Mouse (Mus musculus): ENCODE results near the gene Ppp1r8.

Gene Ppp1r8

DNA sequence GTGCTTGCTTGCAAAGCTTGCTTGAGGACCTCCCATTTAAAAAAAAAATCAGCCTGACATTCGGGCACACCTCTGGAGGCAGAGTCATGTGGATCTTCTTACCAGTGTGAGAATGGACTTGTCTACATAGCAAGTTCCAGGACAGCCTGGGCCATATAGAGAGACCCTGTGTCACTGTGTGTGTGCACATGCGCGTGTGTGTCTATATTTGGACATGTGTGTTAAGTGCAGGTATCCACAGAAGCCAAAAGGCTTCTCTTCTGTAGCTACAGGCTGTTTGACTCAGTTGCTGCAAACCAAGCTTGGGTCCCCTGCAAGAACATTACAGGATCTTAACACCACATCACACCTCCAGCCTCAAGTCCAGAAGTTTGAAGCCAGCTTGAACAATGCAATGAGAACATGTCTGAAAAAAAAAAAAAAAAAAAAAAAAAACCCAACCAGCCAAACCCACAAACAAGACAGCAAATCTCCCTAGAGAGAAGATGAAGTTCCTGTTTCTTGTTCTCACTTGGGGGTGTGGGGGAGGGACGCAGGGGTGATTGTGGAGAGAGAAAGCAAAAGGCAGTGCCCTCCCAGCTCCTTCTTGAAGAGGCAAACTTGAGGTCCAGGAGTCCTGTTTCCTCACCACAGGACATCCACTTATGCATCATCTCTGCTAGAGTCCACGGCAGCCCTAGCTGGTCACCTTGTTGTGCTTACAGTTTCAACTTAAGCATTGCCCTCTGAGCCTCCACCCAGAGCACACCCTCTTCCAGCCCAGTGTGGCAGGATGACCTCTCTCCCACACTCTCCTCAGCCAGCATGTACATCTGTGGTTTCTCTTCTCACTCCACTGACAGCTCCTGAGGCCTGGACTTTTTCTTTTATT, 35.0 kb downstream of the Ppp1r8 start:
- CTCF ChIA-PET: interaction anchor here (0.6 to 2.0 kb wide), 7 partner anchors 11 to 60 kb away, joined by 3 to 20 read pairs (median 4); no protein-coding TSS in a partner anchor

DNA sequence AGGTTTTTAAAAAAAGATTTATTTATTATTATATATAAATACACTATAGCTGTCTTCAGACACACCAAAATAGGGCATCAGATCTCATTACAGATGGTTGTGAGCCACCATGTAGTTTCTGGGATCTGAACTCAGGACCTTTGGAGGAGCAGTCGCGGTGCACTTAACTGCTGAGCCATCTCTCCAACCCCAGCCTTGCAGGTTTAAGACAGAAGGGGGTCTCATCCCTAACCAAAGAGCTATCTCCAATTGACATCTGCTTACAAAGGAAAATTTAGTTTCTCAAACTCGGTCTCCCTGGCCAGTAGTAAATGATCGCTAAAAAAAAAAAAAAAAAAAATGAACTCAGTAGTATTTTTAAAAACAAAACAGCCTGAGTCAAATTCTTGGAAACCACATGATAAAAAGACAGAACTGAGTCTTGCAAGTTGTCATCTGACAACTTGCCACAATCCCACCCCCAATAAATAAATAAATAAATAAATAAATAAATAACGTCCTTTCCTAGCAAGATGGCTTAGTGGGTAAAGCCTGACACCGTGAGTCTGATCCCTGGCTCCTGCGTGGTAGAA, 36.3 kb downstream of the Ppp1r8 start:
- CTCF ChIA-PET: interaction anchor here (0.5 kb wide), 1 partner anchor 215 kb away, joined by 3 read pairs; no protein-coding TSS in a partner anchor

DNA sequence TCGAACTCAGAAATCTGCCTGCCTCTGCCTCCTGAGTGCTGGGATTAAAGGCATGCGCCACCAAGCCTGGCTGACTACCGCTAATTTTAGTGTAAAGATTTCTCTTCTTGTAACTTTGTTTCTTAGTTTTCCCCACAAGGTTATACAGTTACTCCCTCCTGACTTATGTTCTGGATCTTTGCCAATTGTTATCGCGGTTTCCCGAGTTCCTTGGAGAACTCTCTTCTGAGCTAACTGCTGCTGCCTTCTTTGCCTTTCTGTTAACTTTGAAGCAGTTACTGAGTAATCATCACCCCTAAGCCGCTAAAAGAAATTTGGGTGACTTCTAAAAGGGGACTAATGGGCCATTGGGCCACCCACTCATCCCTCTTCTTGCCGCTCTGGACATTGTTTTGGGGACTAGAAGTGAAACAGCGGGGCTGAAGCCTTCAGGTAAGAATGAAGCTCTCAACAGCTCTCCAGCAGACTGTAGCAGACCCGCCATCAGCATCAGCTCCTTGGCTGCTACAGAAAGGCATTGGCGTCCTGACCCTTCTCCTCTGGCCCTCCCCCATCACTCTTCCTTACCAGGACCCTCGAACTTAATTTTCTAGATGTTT, 37.3 kb downstream of the Ppp1r8 start:
- CTCF ChIA-PET: interaction anchor here (0.7 kb wide), 2 partner anchors 19 to 34 kb away, joined by 3 to 7 read pairs; no protein-coding TSS in a partner anchor

DNA sequence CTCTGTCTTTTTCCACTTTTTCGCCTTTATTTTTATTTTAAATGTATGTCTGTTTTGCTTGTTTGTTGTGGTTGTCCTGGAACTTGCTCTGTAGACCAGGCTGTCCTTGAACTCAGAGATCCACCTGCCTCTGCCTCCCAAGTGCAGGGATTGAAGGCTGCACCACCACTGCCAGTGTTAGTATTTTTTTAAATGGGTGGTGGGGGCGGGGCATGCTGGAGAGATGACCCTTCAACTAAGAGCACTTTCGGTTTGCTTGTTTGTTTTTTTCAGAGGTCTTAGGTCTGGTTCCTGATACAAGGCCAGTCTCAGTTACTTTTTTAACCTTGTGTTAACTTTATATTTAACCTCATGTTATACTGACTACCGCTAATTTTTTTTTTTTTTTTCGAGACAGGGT, 37.8 kb downstream of the Ppp1r8 start:
- CTCF ChIA-PET: interaction anchor here (0.7 kb wide), 1 partner anchor 20 kb away, joined by 7 read pairs; no protein-coding TSS in a partner anchor

DNA sequence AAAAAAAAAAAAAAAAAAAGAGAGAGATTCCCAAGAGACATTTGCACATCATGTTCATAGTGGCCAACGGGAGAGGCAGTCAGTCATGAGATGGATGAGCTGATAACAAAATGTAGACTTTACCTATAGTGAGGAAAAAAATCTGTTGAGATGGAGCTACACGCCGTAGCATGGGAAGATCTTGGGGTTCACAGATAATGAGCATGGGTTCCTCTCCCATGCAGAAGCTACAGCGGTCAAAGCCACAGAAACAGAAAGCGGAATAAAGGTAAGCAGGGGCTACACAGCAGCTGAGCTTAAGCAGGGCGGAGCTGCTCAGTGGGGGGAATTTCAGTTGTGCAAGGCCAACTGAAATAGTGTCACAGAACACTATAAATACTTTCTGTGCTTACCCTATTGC, 38.6 kb downstream of the Ppp1r8 start:
- CTCF ChIA-PET: interaction anchor here (0.7 kb wide), 3 partner anchors 42 to 831 kb away, joined by 5 to 16 read pairs (median 6); no protein-coding TSS in a partner anchor

DNA sequence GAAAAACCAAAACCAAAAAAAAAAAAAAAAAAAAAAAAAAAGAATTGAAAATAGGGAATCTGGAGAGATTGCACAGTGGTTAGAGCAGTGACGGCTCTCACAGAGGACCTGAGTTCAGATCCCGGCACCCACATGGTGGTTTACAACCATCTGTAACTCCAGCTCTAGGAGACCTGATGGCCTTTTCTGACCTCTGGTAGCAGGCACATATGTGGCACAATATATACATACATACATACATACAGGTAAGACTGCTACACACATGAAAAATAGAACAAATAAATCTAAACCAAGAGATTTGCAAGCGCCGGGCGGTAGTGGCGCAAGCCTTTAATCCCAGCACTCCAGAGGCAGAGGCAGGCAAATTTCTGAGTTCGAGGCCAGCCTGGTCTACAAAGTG, 39.1 kb downstream of the Ppp1r8 start:
- CTCF ChIA-PET: interaction anchor here (0.7 to 0.8 kb wide), 4 partner anchors 9 to 831 kb away, joined by 3 to 30 read pairs (median 11); no protein-coding TSS in a partner anchor

DNA sequence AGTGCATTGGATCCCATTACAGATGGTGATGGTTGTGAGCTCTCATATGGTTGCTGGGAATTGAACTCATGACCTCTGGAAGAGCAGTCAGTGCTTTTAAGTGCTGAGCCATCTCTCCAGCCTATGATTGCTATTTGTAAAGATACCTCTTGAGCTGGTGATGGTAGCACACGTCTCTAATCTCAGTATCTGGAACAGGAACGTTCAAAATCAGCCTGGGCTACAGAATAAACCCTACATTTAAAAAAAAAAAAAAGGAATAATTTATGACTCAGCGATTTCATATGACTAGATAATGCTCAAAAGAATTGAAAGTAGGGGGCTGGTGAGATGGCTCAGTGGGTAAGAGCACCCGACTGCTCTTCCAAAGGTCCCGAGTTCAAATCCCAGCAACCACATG, 39.8 kb downstream of the Ppp1r8 start:
- CTCF ChIA-PET: interaction anchor here (0.6 to 0.8 kb wide), 5 partner anchors 9 to 374 kb away, joined by 3 to 30 read pairs (median 6); no protein-coding TSS in a partner anchor

DNA sequence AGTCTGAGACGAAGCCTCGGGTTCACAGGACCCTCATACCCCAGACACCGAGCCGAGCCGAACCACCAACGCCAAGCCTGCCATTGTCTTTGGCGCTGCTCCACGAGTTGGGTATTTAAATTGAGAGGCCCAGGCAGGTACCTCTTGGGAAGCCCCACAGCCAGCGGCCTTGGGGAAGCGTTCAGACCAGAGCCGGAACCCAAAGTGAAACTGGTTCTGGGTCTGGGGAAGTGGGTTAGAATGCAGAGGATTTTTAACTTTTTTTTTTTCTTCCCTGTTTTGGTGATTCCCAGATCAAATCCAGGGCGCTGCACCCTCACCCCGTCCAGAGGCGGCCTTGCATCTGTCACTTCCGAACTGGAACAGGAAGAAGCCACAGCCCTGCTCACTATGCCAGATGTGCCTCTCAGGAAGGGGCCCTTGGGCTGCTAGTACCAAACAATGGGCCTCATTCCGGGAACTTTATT, 40.8 kb downstream of the Ppp1r8 start:
- CTCF ChIA-PET: interaction anchor here (0.7 to 1.0 kb wide), 2 partner anchors 13 to 21 kb away, joined by 3 to 4 read pairs; no protein-coding TSS in a partner anchor

DNA sequence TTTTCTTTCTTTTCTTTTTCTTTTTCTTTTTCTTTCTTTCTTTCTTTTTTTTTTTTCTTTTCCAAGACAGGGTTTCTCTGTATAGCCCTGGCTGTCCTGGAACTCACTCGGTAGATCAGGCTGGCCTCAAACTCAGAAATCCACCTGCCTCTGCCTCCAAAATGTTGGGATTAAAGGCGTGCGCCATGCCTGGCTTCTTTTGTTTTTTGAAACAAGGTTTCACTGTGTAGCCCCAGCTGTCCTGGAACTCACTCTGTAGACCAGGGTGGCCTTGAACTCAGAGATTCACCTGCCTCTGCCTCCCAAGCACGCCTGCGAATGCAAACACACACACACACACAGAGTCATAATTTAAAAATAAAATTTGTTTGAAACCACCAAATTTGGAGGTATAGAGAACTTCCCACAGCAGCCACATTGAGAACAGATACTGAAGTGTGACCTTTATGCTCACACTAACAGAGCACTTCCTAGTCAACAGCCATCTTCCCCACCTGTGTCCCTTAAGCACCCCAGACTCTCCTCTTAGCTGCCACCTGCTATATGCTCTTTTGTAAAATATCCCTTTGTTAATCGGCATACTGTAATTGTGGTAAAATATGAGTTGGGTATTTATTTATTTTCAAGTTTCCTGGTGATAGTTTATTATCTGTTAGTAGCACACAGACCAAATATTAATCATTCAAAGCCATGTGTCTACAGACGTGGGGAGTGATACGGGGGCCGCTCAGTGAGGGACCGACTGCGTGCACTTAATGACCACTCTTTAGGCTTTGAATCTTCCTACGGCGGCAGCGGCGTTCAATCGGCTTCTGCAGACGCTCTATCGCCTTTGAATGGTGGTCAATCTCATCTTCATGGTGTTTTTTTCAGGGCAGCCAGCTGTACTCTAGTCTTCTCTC, 41.5 kb downstream of the Ppp1r8 start:
- CTCF ChIA-PET: interaction anchor here (0.6 to 0.7 kb wide), 3 partner anchors 22 to 30 kb away, joined by 3 to 4 read pairs (median 3); no protein-coding TSS in a partner anchor

DNA sequence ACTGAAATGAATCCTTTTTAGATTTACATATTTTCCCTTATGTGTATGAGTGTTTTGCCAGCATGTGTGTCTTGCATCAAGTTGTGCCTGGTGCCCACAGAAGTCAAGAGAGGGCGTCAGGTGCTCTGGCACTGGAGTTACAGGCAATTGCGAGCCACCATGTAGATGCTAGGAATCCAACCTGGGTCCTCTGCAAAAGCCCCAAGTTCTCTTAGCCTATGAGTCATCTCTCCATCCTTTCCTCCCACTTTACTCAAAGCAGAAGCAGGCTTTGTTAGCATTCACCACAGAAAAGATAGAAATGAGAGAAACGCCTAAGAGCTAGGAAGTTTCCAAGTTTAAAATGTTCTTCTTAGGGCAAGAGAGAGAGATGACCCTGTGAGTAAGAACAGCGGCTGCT, 43.1 kb downstream of the Ppp1r8 start:
- CTCF ChIA-PET: no interaction called here

DNA sequence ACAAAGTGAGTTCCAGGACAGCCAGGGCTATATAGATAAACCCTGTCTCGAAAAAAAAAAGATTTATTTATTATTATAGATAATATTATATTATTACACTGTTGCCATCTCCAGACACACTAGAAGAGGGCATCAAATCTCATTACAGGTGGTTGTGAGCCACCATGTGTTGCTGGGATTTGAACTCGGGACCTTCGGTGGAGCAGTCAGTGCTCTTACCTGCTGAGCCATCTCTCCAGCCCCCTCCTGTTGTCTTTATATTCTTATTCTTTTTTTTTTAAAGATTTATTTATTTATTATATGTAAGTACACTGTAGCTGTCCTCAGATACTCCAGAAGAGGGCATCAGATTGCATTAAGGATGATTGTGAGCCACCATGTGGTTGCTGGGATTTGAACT, 44.3 kb downstream of the Ppp1r8 start:
- CTCF ChIA-PET: interaction anchor here (0.7 to 1.1 kb wide), 2 partner anchors 14 to 106 kb away, joined by 3 to 5 read pairs; no protein-coding TSS in a partner anchor

DNA sequence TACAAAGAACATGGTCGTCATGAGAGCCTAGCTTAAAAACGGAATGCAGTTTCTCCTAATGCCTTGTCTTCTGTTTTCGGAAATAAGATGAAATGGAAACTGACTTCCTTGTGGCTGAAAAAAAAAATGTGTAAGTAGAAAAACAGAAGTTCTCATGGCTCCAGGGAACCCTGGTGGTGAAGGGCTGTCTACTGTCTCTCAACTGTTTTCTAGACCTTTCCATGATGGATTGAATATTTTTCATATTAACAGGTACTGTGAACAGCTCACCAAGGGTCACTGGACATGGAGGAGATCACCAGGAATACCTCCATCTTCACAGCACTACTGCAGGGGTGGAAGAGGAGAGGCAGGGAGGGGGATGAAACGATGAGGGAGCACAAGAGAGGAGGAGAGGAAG, 44.9 kb downstream of the Ppp1r8 start:
- CTCF ChIA-PET: interaction anchor here (0.7 to 1.1 kb wide), 4 partner anchors 14 to 106 kb away, joined by 3 to 5 read pairs (median 4); no protein-coding TSS in a partner anchor

DNA sequence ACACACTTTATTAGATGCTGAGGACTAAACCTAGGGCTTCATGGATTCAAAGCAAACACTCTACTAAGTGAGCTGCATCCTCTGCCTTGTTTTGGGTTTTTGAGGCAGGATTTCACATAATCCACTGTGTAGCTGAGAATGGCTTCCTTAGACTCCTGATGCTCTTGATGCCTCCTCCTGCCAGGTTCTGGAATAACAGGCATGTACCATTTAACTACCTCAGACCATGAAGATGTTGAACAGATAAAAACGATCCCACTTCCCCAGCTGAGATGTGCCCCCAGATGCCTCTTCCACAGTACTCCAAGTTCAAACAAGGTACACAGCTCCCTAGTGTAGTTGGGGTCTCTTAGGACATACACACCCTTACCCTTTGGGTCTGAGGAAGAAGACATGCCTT, 45.5 kb downstream of the Ppp1r8 start:
- CTCF ChIA-PET: interaction anchor here (0.6 to 1.1 kb wide), 5 partner anchors 10 to 306 kb away, joined by 3 to 7 read pairs (median 4); no protein-coding TSS in a partner anchor

DNA sequence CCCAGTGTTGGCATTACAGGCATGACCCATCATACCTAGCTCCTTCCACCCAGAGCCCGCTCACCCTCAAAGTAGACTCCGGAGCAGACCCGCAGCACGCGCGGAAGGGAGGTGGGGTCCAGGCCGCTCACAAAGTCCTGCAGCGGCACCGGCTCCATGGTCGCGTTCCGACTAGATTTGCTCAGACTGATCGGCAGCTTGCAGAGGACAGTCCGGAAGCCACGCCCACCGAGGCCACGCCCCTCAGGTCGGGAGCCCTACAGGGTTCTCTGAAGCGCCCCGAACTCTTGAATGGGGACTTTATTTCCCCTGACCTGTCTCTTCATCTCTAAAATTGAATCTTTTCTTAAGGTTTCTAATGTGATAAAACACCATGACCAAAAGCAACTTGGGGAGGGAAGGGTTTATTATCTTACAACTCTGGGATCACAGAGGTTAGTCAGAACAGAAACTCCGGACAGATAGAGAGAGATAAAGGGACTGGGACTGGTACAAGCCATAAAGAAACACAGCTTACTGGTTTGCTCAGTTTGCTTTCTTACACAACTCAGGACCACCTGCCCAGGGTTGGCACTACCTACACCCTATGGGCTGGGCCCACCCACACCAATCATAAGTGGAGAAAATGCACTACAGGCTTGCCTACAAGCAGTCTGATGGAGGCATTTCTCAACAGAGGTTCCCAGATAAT, 46.6 kb downstream of the Ppp1r8 start, which contains the start of gene Themis2:
Gene Themis2, minus strand, starts transcription at position 192 of the 691 bp plus-strand sequence.
- CTCF ChIA-PET: interaction anchor here (0.6 kb wide), 1 partner anchor 29 kb away, joined by 4 read pairs; no protein-coding TSS in a partner anchor

DNA sequence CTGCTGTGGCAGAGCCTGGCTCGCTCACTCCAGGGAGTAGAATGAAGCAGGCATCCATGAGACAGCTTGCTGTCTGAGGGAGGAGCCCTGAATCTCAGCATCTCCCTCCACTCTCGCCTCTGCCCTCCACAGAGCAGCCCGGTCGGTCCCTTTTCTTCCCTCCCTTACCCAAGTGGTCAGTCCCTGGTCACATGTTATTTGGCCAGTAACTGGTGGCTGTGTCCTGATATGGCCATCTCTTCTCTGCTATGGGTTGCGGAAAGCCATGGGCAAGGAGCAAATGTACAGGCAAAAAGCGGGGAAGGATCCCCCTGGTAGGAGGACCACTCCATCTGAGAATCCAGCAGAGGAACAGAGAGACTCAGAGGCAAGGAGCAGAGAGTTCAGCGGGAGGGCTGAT, 47.8 kb downstream of the Ppp1r8 start:
- CTCF ChIA-PET: interaction anchor here (0.7 to 2.9 kb wide), 4 partner anchors 11 to 28 kb away, joined by 3 to 12 read pairs (median 6); no protein-coding TSS in a partner anchor

DNA sequence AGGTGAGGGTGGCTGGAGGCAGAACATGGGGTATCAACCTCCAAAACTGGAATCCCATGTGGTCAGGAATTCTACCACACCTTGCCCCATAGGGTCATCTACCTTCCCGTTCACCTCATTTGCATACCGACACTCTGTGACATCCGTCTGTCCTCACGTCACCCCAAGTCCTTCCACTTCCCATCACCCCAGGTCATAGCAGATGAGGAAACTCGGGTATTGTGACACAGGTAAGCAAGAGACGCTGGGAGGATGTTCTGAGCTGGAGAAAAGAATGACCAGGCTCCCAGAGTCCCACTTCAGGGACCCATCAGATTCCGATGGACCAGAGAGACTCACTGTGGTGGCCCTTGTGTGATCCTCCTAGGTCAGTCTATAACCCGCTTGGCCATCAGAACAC, 48.2 kb downstream of the Ppp1r8 start:
- CTCF ChIA-PET: interaction anchor here (0.6 to 2.9 kb wide), 5 partner anchors 8 to 28 kb away, joined by 3 to 12 read pairs (median 5); no protein-coding TSS in a partner anchor

DNA sequence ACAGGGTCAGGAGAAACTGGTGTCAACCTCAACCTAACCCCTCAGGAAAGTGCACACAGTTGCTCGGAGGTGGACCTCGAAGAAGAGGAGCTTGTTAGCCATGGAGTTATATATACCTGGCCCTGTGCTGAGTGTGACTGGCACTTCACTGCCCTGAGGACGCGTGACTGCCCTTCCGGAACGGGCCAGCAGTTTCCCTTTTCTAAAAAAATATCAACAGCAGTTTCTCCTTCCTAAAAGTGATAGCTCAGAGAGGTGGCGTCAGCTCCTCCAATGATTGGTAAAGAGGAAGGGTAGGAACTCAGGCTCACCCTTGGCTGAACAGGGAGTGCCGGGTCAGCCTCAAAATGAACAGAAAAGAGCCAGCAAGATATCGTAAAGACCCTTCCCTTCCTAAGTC, 48.9 kb downstream of the Ppp1r8 start:
- CTCF ChIA-PET: interaction anchor here (0.6 to 2.9 kb wide), 4 partner anchors 10 to 29 kb away, joined by 3 to 12 read pairs (median 8); no protein-coding TSS in a partner anchor

DNA sequence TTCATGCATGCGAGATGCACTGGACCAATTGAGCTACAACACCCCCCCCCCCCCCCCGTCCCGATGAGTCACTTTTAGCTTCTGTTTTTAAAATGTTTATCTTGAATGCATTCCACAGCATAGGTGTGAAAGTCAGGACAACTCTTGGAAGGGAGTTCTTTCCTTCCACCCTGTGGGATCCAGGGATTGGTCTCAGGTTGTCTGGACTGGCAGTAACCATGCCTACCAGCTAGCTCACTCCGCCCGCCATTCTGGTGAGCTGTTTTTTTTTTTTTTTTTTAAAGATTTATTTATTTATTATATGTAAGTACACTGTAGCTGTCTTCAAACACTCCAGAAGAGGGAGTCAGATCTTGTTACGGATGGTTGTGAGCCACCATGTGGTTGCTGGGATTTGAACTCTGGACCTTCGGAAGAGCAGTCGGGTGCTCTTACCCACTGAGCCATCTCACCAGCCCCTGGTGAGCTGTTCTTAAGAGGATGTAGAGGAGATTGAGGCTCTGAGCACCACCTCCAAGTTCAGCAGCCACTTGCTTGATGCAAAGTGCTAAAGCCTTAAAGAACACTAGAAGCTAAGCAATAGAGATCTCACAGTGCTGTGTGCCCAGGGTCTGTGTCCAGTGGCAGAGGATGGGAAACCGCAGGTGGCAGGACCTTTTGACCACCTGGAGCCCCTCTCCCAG, 49.5 kb downstream of the Ppp1r8 start:
- CTCF ChIA-PET: interaction anchor here (0.6 to 2.9 kb wide), 3 partner anchors 9 to 30 kb away, joined by 7 to 12 read pairs (median 8); no protein-coding TSS in a partner anchor

DNA sequence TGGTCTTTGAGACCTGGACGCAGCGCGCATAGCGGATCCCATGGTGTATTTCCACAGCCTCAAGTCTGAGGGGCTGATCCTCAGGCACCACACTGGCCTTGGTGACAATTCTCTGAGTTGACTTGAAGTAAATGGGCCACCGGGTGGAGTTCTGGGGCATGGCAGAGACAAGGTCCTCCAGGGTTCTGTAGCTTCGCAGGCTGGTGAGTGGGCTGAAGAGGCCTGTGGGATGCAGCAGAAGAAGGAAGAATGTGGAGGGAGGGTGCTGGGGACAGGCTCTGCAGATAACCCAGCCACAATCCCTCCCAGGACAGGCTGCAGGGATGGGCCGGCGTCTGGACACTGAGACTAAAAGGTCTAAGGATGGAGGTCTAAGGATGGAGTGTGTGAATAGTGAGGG, 53.2 kb downstream of the Ppp1r8 start:
- CTCF ChIA-PET: interaction anchor here (1.7 kb wide), 1 partner anchor 33 kb away, joined by 6 read pairs; no protein-coding TSS in a partner anchor
